Mouse (Mus musculus): Measurements from ENCODE around the gene Kif6. TPM values are rescaled to one million over a fixed set of nuclear protein-coding genes. Genes with fewer than 3 reads are reported as not detected.

The Kif6 gene
- total and polyA plus RNA-seq, 3 experiments: 0.11 TPM; not detected in 2

GRCm38 (mm10) chr17:49860057-49860816, 245.3 kb downstream of the Kif6 start:
- Histone ChIP-seq H3K4me1 (ENCODE audit: insufficient read depth, low read depth, low read length) (no peaks in the 10 kb centered on the region), H3K4me3 (ENCODE audit: low read depth, low read length) (no peak overlapping the region), H3K9me3 (replicated peaks) (peaks cover 61% of the 10 kb centered on the region), H3K27me3 (ENCODE audit: insufficient read depth, low read length) (no peaks in the 10 kb centered on the region), H3K36me3 (replicated peaks) (no peaks in the 10 kb centered on the region)
- TF ChIP-seq POLR2AphosphoS5 (IDR thresholded peaks at IDR 0.05; ENCODE audit: insufficient replicate concordance, low read depth, low read length): no peak
- TF ChIP-seq CTCF (IDR thresholded peaks at IDR 0.05; ENCODE audit: low read depth, low read length): no peak
- no peak for TF ChIP-seq GATA2 (IDR thresholded peaks at IDR 0.05; ENCODE audit: borderline replicate concordance, low read depth, low read length)
- TF ChIP-seq GATA1 (IDR thresholded peaks at IDR 0.05; ENCODE audit: borderline replicate concordance, low read length): no peak
- TF ChIP-seq TAL1 (conservative IDR thresholded peaks at IDR 0.05; ENCODE audit: low read depth, low read length): no peak
- no peak for ATAC-seq (ENCODE audit: extremely low read depth, insufficient number of reproducible peaks, low FRiP score, poor library complexity, severe bottlenecking)
- DNase-seq (ENCODE audit: low spot score): no peak

- Histone ChIP-seq H3K4me3 (ENCODE audit: low read depth, low read length) (no peak overlapping the region), H3K9me3 (replicated peaks) (peaks cover 54% of the 10 kb centered on the region), H3K27me3 (ENCODE audit: insufficient read depth, low read length) (no peaks in the 10 kb centered on the region), H3K36me3 (replicated peaks) (no peaks in the 10 kb centered on the region), H3K4me1 (ENCODE audit: insufficient read depth, low read depth, low read length) (no peaks in the 10 kb centered on the region)
- no peak for DNase-seq (ENCODE audit: low spot score)
- ATAC-seq (ENCODE audit: extremely low read depth, insufficient number of reproducible peaks, low FRiP score, poor library complexity, severe bottlenecking): no peak
- no peak for TF ChIP-seq CTCF (IDR thresholded peaks at IDR 0.05; ENCODE audit: low read depth, low read length)
- no peak for TF ChIP-seq GATA1 (IDR thresholded peaks at IDR 0.05; ENCODE audit: borderline replicate concordance, low read length)
- TF ChIP-seq TAL1 (conservative IDR thresholded peaks at IDR 0.05; ENCODE audit: low read depth, low read length): no peak
Measured at GRCm38 (mm10) chr17:49863597-49863996, 248.7 kb downstream of the Kif6 start.

- no peaks in the 10 kb centered on the region for H3K27me3 ChIP-seq (ENCODE audit: insufficient read depth, low read length)
- no peak for TF ChIP-seq GATA2 (IDR thresholded peaks at IDR 0.05; ENCODE audit: borderline replicate concordance, low read depth, low read length)
- no peak for TF ChIP-seq TAL1 (conservative IDR thresholded peaks at IDR 0.05; ENCODE audit: low read depth, low read length)
- no peak for TF ChIP-seq GATA1 (IDR thresholded peaks at IDR 0.05; ENCODE audit: borderline replicate concordance, low read length)
- no peak for TF ChIP-seq POLR2AphosphoS5 (IDR thresholded peaks at IDR 0.05; ENCODE audit: insufficient replicate concordance, low read depth, low read length)
- TF ChIP-seq CTCF (IDR thresholded peaks at IDR 0.05; ENCODE audit: low read depth, low read length): no peak
- H3K4me3 ChIP-seq (ENCODE audit: low read depth, low read length): no peak overlapping the region
- no peaks in the 10 kb centered on the region for H3K4me1 ChIP-seq (ENCODE audit: insufficient read depth, low read depth, low read length)
- H3K9me3 ChIP-seq (replicated peaks): peaks cover 57% of the 10 kb centered on the region
- ATAC-seq (ENCODE audit: extremely low read depth, insufficient number of reproducible peaks, low FRiP score, poor library complexity, severe bottlenecking) (no peak), DNase-seq (ENCODE audit: low spot score) (no peak)
- H3K36me3 ChIP-seq (replicated peaks): no peaks in the 10 kb centered on the region
Measured at GRCm38 (mm10) chr17:49865604-49866003, 250.7 kb downstream of the Kif6 start.

- peaks cover 62% of the 10 kb centered on the region for H3K9me3 ChIP-seq (replicated peaks)
- no peak overlapping the region for H3K4me3 ChIP-seq (ENCODE audit: low read depth, low read length)
- H3K36me3 ChIP-seq (replicated peaks): no peaks in the 10 kb centered on the region
- no peaks in the 10 kb centered on the region for H3K4me1 ChIP-seq (ENCODE audit: insufficient read depth, low read depth, low read length)
- DNase-seq (ENCODE audit: low spot score): no peak
- no peaks in the 10 kb centered on the region for H3K27me3 ChIP-seq (ENCODE audit: insufficient read depth, low read length)
- no peak for TF ChIP-seq POLR2AphosphoS5 (IDR thresholded peaks at IDR 0.05; ENCODE audit: insufficient replicate concordance, low read depth, low read length)
- no peak for TF ChIP-seq GATA1 (IDR thresholded peaks at IDR 0.05; ENCODE audit: borderline replicate concordance, low read length)
- no peak for TF ChIP-seq TAL1 (conservative IDR thresholded peaks at IDR 0.05; ENCODE audit: low read depth, low read length)
- TF ChIP-seq CTCF (IDR thresholded peaks at IDR 0.05; ENCODE audit: low read depth, low read length): no peak
- no peak for TF ChIP-seq GATA2 (IDR thresholded peaks at IDR 0.05; ENCODE audit: borderline replicate concordance, low read depth, low read length)
- no peak for ATAC-seq (ENCODE audit: extremely low read depth, insufficient number of reproducible peaks, low FRiP score, poor library complexity, severe bottlenecking)
Measured at GRCm38 (mm10) chr17:49866653-49867215, 251.8 kb downstream of the Kif6 start.

- Histone ChIP-seq H3K36me3 (replicated peaks) (no peaks in the 10 kb centered on the region), H3K9me3 (replicated peaks) (peaks cover 65% of the 10 kb centered on the region), H3K27me3 (ENCODE audit: insufficient read depth, low read length) (no peaks in the 10 kb centered on the region), H3K4me1 (ENCODE audit: insufficient read depth, low read depth, low read length) (no peaks in the 10 kb centered on the region), H3K4me3 (ENCODE audit: low read depth, low read length) (no peak overlapping the region)
- DNase-seq (ENCODE audit: low spot score) (no peak), ATAC-seq (ENCODE audit: extremely low read depth, insufficient number of reproducible peaks, low FRiP score, poor library complexity, severe bottlenecking) (no peak)
- TF ChIP-seq TAL1 (conservative IDR thresholded peaks at IDR 0.05; ENCODE audit: low read depth, low read length) (no peak), GATA2 (IDR thresholded peaks at IDR 0.05; ENCODE audit: borderline replicate concordance, low read depth, low read length) (no peak), POLR2AphosphoS5 (IDR thresholded peaks at IDR 0.05; ENCODE audit: insufficient replicate concordance, low read depth, low read length) (no peak), CTCF (IDR thresholded peaks at IDR 0.05; ENCODE audit: low read depth, low read length) (no peak), GATA1 (IDR thresholded peaks at IDR 0.05; ENCODE audit: borderline replicate concordance, low read length) (no peak)
Measured at GRCm38 (mm10) chr17:49867321-49868137, 252.6 kb downstream of the Kif6 start.

GRCm38 (mm10) chr17:49869246-49869645, 254.3 kb downstream of the Kif6 start:
- DNase-seq (ENCODE audit: low spot score): no peak
- H3K27me3 ChIP-seq (ENCODE audit: insufficient read depth, low read length): no peaks in the 10 kb centered on the region
- peaks cover 72% of the 10 kb centered on the region for H3K9me3 ChIP-seq (replicated peaks)
- H3K4me3 ChIP-seq (ENCODE audit: low read depth, low read length): no peak overlapping the region
- ATAC-seq (ENCODE audit: extremely low read depth, insufficient number of reproducible peaks, low FRiP score, poor library complexity, severe bottlenecking): no peak
- no peaks in the 10 kb centered on the region for H3K4me1 ChIP-seq (ENCODE audit: insufficient read depth, low read depth, low read length)
- TF ChIP-seq POLR2AphosphoS5 (IDR thresholded peaks at IDR 0.05; ENCODE audit: insufficient replicate concordance, low read depth, low read length) (no peak), TAL1 (conservative IDR thresholded peaks at IDR 0.05; ENCODE audit: low read depth, low read length) (no peak), GATA2 (IDR thresholded peaks at IDR 0.05; ENCODE audit: borderline replicate concordance, low read depth, low read length) (no peak), CTCF (IDR thresholded peaks at IDR 0.05; ENCODE audit: low read depth, low read length) (no peak), GATA1 (IDR thresholded peaks at IDR 0.05; ENCODE audit: borderline replicate concordance, low read length) (no peak)
- no peaks in the 10 kb centered on the region for H3K36me3 ChIP-seq (replicated peaks)
